Mouse (Mus musculus) stomach, embryonic 15.5 days (tissue): ENCODE measurements around the gene 1700122O11Rik. TPM values are rescaled to one million over a fixed set of nuclear protein-coding genes. Genes with fewer than 3 reads are reported as not detected.
A peak's percentile ranks its signal among the peaks of the same experiment; 100 is the strongest.

Experiments used
- ATAC-seq: fragments of 200-750 bp; cut with Nextera tagmentation; 2 replicates; pipeline ENCODE4 v1.8.0; 2017; ENCODE audit warnings: low read depth, moderate number of reproducible peaks, moderate TSS enrichment; ENCODE audit not compliant: insufficient read depth, low FRiP score
- H3K27ac ChIP-seq: fragments of 300-500 bp; sonication (generic); 2 replicates; pipeline ENCODE4 v1.5.1; 2015; ENCODE audit warnings: mild to moderate bottlenecking, inconsistent platforms
- H3K27me3 ChIP-seq: fragments of 300-500 bp; sonication (generic); replicated peaks from 2 replicates; pipeline ENCODE4 v1.6.1; 2015; ENCODE audit warnings: inconsistent platforms
- H3K36me3 ChIP-seq: fragments of 300-500 bp; sonication (generic); 2 replicates; pipeline ENCODE4 v1.6.1; 2015; ENCODE audit warnings: inconsistent platforms
- H3K4me1 ChIP-seq: fragments of 300-500 bp; sonication (generic); 2 replicates; pipeline ENCODE4 v1.6.1; 2015; ENCODE audit warnings: inconsistent platforms
- H3K4me2 ChIP-seq: fragments of 300-500 bp; sonication (generic); 2 replicates; pipeline ENCODE4 v1.6.1; 2015; ENCODE audit warnings: mild to moderate bottlenecking, inconsistent platforms
- H3K4me3 ChIP-seq: fragments of 300-500 bp; sonication (generic); replicated peaks from 2 replicates; pipeline ENCODE4 v1.5.1; 2015; ENCODE audit warnings: inconsistent platforms
- H3K9ac ChIP-seq: fragments of 300-500 bp; sonication (generic); 2 replicates; pipeline ENCODE4 v1.6.1; 2015; ENCODE audit warnings: inconsistent platforms
- H3K9me3 ChIP-seq: fragments of 300-500 bp; sonication (generic); 2 replicates; pipeline ENCODE4 v1.6.1; 2016; ENCODE audit warnings: inconsistent platforms
- WGBS: fragments of 180-500 bp; shearing (Covaris S2); methylation state at CpG from one replicate; pipeline ENCODE4 v1.1.7; 2015; 5-methylcytosine and 5-hydroxymethylcytosine counted together
- polyA plus RNA-seq: library from polyadenylated mRNA; unstranded; fragments of >200 nt; fragmentation: Nextera tagmentation; extraction: Ambion mirVana; gene quantifications from 2 replicates; pipeline ENCODE4 v1.2.1, GENCODE M21; 2015

The 1700122O11Rik gene
- polyA plus RNA-seq, 1 experiment from 2014 or later, result not detected

DNA sequence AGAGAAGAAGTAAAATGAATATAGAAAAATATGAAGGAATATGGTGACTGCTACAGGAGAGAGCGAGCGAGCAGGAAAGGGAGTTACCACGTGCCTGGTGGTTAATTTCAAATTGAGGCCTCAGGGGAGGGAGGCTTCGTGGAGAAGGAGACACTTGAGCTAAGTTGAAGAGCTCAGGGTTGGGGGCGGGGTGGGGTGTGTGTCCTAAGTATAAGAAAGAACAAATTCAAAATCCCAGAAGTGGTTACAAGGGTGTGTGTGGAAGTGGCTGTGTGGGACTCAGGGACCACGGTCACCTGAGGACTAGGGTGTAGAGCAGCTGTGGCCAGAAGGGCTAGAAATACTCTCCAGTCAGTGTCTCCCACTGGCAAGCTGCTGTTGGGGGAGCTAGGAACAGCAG lies 38.7 kb downstream of the 1700122O11Rik start:
- no peak for ATAC-seq
- H3K4me3 ChIP-seq, result no peak overlapping the region
- no peak overlapping the region for H3K9ac ChIP-seq
- no peaks in the 10 kb centered on the region for H3K27me3 ChIP-seq
- peaks cover 28% of the 10 kb centered on the region; the same call in 1 of the 2 replicates for H3K4me1 ChIP-seq
- H3K4me2 ChIP-seq, result no peak overlapping the region
- no peaks in the 10 kb centered on the region for H3K36me3 ChIP-seq
- WGBS, result 48% methylated on average over 6 of the region's 6 CpGs
- no peaks in the 10 kb centered on the region for H3K9me3 ChIP-seq
- no peak overlapping the region for H3K27ac ChIP-seq

DNA sequence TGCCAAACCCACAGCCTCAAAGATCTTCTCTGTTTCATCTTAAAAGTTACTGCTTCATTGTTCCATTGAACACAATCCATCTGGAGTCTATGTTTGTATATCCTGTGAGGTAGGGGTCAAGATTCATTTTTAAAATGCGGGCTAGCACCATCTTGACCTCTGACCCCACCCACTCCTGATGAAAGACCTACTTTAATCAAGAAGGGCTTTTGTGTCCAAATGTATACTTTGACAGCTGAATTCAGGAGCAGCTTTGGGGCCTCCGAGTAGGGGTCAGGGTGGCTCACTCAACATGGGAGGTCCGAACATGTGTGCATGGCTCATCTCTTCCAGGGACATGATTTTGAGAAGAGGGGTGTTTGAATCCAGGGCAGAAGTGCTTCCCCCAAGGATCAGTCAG lies 40.3 kb downstream of the 1700122O11Rik start:
- no peak for ATAC-seq

DNA sequence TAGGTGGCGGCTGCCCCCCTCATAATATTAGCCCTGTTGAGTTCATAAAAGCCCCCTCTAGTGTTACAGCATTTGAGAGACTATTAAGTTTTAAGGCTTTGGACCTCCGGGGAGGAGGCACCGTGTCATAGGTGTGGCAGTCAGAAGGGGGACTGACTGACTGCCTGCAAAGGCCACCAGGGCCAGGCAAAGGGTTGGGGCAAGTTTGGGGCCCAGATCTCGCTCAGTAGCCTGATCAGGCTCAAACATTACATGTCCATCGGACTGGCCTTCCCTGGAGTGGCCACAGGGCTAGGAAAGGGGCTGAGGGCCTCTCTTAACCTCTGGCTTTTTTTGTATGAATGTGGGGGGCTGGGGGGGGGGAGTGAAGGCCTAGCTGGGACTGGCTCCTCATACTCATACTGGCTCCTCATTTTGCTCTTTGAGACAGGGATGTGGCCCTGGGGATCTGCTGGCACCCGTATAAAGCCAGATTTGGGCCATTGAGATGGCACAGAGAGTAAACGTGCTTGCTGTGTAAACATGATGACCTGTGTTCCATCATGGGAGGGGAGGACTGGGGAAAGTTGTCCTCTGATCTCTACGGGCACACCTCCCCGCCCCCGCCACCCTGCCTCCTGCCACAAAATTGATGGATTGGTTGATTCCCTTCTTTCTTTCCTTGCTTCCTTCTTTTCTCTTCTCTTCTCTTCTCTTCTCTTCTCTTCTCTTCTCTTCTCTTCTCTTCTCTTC lies 47.5 kb downstream of the 1700122O11Rik start:
- Histone ChIP-seq H3K27me3 (no peaks in the 10 kb centered on the region), H3K27ac (peak overlapping the region; percentile 48), H3K4me3 (no peak overlapping the region), H3K9me3 (no peaks in the 10 kb centered on the region), H3K36me3 (no peaks in the 10 kb centered on the region), H3K4me1 (peaks cover 24% of the 10 kb centered on the region), H3K4me2 (no peak overlapping the region), H3K9ac (no peak overlapping the region)
- ATAC-seq, result no peak
- WGBS, result 43% methylated on average over 10 of the region's 10 CpGs

More for the DNA sequence above, 40.3 kb downstream of the 1700122O11Rik start:
- H3K27ac ChIP-seq, result no peak overlapping the region
- H3K4me1 ChIP-seq, result peaks cover 24% of the 10 kb centered on the region; the same call in 1 of the 2 replicates
- no peak overlapping the region for H3K4me3 ChIP-seq
- H3K27me3 ChIP-seq, result no peaks in the 10 kb centered on the region
- no peaks in the 10 kb centered on the region for H3K36me3 ChIP-seq
- H3K9ac ChIP-seq, result no peak overlapping the region
- H3K4me2 ChIP-seq, result no peak overlapping the region
- WGBS, result 33% methylated on average over 3 of the region's 3 CpGs
- H3K9me3 ChIP-seq, result no peaks in the 10 kb centered on the region

DNA sequence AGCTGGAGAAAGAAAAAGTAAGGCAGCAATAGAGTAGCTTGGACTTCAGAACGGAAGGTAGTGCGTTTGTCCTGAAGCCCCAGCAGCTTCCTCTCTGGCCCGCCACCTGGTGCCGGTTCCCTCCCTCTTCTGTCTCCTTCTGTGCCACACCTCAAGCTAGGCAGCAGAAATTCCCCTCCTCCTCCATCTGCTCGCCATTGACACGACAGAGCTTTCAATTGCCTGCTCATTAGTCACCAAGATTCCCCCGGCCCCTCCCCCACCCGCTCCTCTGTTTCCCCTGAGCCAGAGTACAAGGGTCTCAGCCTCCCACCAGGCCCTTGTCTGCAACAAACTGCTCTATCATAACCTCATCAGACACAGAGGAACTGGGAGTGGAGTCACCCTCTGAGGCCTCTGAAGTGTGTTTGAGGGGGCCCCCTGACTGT lies 48.1 kb downstream of the 1700122O11Rik start:
- peak; percentile 44; the same call in 1 of the 2 replicates for ATAC-seq
- no peaks in the 10 kb centered on the region for H3K27me3 ChIP-seq
- H3K27ac ChIP-seq, result peak overlapping the region; percentile 48
- no peak overlapping the region for H3K4me3 ChIP-seq
- no peak overlapping the region for H3K9ac ChIP-seq
- WGBS, result 16% methylated on average over 8 of the region's 8 CpGs
- no peaks in the 10 kb centered on the region for H3K36me3 ChIP-seq
- H3K9me3 ChIP-seq, result no peaks in the 10 kb centered on the region
- peaks cover 24% of the 10 kb centered on the region for H3K4me1 ChIP-seq
- no peak overlapping the region for H3K4me2 ChIP-seq

DNA sequence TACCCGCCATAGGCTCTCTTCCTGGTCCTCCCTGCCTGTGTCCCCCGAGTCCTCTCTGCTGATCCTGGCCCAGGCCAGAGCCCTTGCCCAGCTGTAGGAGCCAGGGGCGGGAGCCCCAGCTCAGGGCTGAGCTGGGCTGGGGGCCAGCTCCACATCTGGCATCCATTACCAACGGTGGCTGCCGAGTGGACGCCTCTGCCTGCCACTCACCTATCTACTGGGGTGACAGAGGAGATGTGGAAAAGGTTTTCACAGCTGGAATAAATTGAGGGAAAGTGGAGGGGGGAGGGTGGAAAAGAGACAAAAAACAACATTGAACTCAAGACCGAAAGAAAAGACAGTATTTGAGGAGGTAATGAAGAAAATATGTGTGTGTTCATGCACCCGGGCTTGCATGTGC lies 49.3 kb downstream of the 1700122O11Rik start:
- Histone ChIP-seq H3K27me3 (no peaks in the 10 kb centered on the region), H3K4me1 (peaks cover 24% of the 10 kb centered on the region), H3K9me3 (no peaks in the 10 kb centered on the region), H3K9ac (no peak overlapping the region), H3K4me3 (no peak overlapping the region), H3K36me3 (no peaks in the 10 kb centered on the region), H3K27ac (peak overlapping the region; percentile 2; the same call in 1 of the 2 replicates), H3K4me2 (no peak overlapping the region)
- no peak for ATAC-seq
- WGBS, result 41% methylated on average over 8 of the region's 8 CpGs

DNA sequence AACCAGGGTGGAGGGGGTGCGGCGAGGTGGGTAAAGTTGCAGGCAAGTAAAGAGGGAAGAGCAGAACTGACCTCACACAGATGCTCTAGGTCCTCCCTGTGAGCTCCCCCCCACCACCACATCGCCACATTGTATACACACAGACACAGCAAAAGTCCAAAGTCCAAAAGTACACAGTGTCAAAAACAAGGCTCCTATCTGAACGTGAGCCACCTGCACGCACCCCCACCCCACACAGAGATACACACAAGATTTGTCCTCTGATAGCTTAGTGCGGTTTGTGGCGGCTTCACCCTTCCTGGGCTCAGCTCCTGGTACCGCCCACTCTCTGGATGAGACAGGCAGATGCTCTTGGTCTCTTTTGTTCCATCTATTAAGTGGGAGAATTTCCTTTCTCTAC lies 50.0 kb downstream of the 1700122O11Rik start:
- no peak overlapping the region for H3K4me3 ChIP-seq
- no peak overlapping the region for H3K27ac ChIP-seq
- no peaks in the 10 kb centered on the region for H3K36me3 ChIP-seq
- peaks cover 24% of the 10 kb centered on the region for H3K4me1 ChIP-seq
- WGBS, result 57% methylated on average over 8 of the region's 8 CpGs
- H3K9me3 ChIP-seq, result no peaks in the 10 kb centered on the region
- H3K27me3 ChIP-seq, result no peaks in the 10 kb centered on the region
- no peak overlapping the region for H3K9ac ChIP-seq
- no peak for ATAC-seq
- no peak overlapping the region for H3K4me2 ChIP-seq

Other genes with a start within 250 kb of the 1700122O11Rik start
- gene Mdfi, start 203.6 kb downstream of the 1700122O11Rik start, polyA plus RNA-seq, result 10.3 and 11.2 TPM in 2 replicates
- 25.0 and 30.9 TPM in 2 replicates for gene Foxp4, start 113.6 kb downstream of the 1700122O11Rik start, polyA plus RNA-seq
- not detected in 2 replicates for gene 1700067P10Rik, start 51.0 kb upstream of the 1700122O11Rik start, polyA plus RNA-seq
- 0.19 and 0.27 TPM in 2 replicates for gene 9830107B12Rik, start 108.0 kb upstream of the 1700122O11Rik start, polyA plus RNA-seq
- gene A530064D06Rik, start 129.0 kb upstream of the 1700122O11Rik start, polyA plus RNA-seq, result 0.32 and 0.35 TPM in 2 replicates
- 0.34 and 0.60 TPM in 2 replicates for gene Trem1, start 194.5 kb upstream of the 1700122O11Rik start, polyA plus RNA-seq
- gene Trem3, start 209.5 kb upstream of the 1700122O11Rik start, polyA plus RNA-seq, result 1.1 and 1.6 TPM in 2 replicates
- gene Treml4, start 226.0 kb upstream of the 1700122O11Rik start, polyA plus RNA-seq, result 1.3 TPM in 2 replicates